Mouse (Mus musculus): Measurements from ENCODE around the gene Chpt1. TPM values are rescaled to one million over a fixed set of nuclear protein-coding genes. Genes with fewer than 3 reads are reported as not detected.
"Not testable (repeated sequence)": the region's sequence is repeated elsewhere in the genome, so short reads cannot be mapped to it uniquely, and the experiment has no call there.

Chpt1 gene
- polyA plus RNA-seq, 1 experiment = 92.9 TPM

DNA sequence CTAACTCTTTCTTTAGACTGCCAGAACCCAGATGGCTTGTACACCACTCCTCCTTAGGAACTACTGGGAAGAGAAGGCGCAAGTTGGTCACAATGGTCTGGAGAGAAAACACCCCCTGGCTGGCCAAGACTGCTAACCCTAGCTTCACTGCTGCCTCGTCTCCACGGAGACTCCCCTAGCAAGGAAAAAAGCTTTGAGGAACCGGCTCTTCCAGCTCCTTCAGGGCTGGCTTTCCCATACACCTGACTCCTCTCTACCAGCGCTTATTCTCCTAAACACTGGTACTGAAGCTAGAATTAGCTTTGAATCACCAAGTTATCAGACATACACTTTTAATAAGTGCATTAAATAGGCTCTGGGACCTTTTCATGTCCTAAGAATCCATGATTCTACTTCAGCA lies 3.9 kb downstream of the Chpt1 start:
- TF ChIP-seq CTCF (IDR thresholded peaks at IDR 0.05; ENCODE audit: borderline replicate concordance, insufficient read depth, low read length) = no peak
- TF ChIP-seq POLR2A (IDR thresholded peaks at IDR 0.05; ENCODE audit: low read depth, low read length) = no peak
- no peak overlapping the region for H3K4me3 ChIP-seq (ENCODE audit: insufficient read depth, low read length)
- no peaks in the 10 kb centered on the region; the same call in 1 of the 2 replicates for H3K4me1 ChIP-seq (ENCODE audit: control insufficient read depth, insufficient read depth, low read length)
- H3K27ac ChIP-seq (ENCODE audit: insufficient read depth, low read length) = no peak overlapping the region

DNA sequence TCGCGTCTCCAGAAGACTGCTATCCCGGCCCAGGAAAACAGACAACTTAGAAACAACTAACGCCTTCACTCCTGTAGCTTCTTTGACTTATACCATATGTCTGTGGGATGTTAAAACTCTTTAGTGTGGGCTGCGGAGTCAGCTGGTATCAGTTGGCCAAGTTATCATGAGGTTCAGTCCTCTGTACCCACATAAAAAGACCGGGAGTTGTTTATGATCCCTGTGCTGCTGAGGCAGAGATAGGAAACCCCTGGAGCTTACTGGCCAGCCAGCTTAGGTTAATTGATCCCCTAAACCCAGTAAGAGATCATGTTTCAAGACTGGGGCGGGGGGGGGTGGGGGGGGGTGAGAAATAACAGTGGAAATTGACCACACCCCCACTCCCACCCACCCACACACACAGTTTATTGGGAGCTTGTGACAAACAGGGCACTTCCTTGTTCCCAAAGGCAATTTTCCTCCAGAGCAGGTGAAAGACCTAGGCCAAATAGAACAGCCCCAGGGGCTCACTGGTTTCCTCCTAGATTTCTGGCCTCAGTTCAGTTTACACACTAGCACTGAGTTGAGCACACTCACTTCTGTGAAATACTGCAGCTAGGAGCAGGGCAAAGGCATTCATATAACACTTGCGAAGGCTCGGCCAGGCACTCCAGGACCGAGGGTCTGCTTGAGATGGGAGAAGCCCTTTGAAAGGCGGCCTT lies 6.9 kb downstream of the Chpt1 start:
- Histone ChIP-seq H3K27ac (ENCODE audit: insufficient read depth, low read length) (no peak overlapping the region), H3K4me1 (ENCODE audit: control insufficient read depth, insufficient read depth, low read length) (no peaks in the 10 kb centered on the region; the same call in 1 of the 2 replicates), H3K4me3 (ENCODE audit: insufficient read depth, low read length) (no peak overlapping the region)
- TF ChIP-seq CTCF (IDR thresholded peaks at IDR 0.05; ENCODE audit: borderline replicate concordance, insufficient read depth, low read length) (no peak), POLR2A (IDR thresholded peaks at IDR 0.05; ENCODE audit: low read depth, low read length) (no peak)

- H3K4me1 ChIP-seq (ENCODE audit: control insufficient read depth, insufficient read depth, low read length) = no peaks in the 10 kb centered on the region; the same call in 1 of the 2 replicates
Measured at GRCm38 (mm10) chr10:88494959-88495587, 8.8 kb downstream of the Chpt1 start.

GRCm38 (mm10) chr10:88492658-88493057 lies 11.2 kb downstream of the Chpt1 start:
- no peaks in the 10 kb centered on the region; the same call in 1 of the 2 replicates for H3K4me1 ChIP-seq (ENCODE audit: control insufficient read depth, insufficient read depth, low read length)
- no peak overlapping the region for H3K4me3 ChIP-seq (ENCODE audit: insufficient read depth, low read length)
- no peak overlapping the region for H3K27ac ChIP-seq (ENCODE audit: insufficient read depth, low read length)
- no peak for TF ChIP-seq CTCF (IDR thresholded peaks at IDR 0.05; ENCODE audit: borderline replicate concordance, insufficient read depth, low read length)
- no peak for TF ChIP-seq POLR2A (IDR thresholded peaks at IDR 0.05; ENCODE audit: low read depth, low read length)

More at GRCm38 (mm10) chr10:88494959-88495587, 8.8 kb downstream of the Chpt1 start:
- H3K27ac ChIP-seq (ENCODE audit: insufficient read depth, low read length) = no peak overlapping the region
- no peak overlapping the region for H3K4me3 ChIP-seq (ENCODE audit: insufficient read depth, low read length)
- TF ChIP-seq POLR2A (IDR thresholded peaks at IDR 0.05; ENCODE audit: low read depth, low read length) = no peak
- TF ChIP-seq CTCF (IDR thresholded peaks at IDR 0.05; ENCODE audit: borderline replicate concordance, insufficient read depth, low read length) = no peak

DNA sequence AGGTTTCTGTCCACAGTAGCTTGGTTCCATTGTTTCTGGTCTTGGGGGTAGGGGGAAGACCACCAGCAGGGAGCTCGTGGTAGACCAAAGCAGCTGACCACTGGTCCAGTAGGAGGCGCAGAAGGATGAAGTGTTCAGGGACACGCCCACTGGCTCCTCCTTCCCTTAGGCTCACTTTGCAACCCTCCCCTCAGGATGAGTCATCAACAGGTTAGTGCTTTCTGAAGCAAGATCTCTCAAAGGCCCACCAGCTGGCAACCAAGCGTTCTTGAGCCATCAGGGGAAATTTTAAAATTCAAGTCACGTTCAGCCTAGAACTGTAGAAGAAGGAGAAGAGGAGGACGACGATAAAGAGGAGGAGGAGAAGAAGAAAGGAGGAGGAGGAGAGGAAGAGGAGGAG lies 12.2 kb downstream of the Chpt1 start:
- TF ChIP-seq POLR2A (IDR thresholded peaks at IDR 0.05; ENCODE audit: low read depth, low read length) (no peak), CTCF (IDR thresholded peaks at IDR 0.05; ENCODE audit: borderline replicate concordance, insufficient read depth, low read length) (no peak)
- no peak overlapping the region for H3K27ac ChIP-seq (ENCODE audit: insufficient read depth, low read length)
- no peaks in the 10 kb centered on the region; the same call in 1 of the 2 replicates for H3K4me1 ChIP-seq (ENCODE audit: control insufficient read depth, insufficient read depth, low read length)
- no peak overlapping the region for H3K4me3 ChIP-seq (ENCODE audit: insufficient read depth, low read length)

DNA sequence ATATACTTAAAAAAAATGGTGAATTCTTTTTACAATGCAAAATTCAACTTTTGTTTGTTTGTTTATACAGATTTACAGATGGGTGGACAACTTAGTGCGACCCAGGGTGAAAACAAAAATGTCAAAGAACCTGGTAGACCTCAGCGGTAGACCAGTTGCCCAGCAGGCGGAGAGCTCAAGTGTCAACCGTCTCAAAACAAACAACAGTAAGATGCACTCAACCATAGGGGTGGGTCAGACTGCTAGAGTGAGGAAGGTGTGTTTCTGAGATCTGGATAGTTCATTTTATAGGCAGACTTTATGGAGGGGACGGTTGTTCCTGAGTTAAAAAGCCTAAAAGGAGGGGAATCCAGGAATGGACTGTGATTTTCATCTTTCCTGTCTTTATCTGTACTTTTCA lies 15.2 kb downstream of the Chpt1 start:
- no peak for TF ChIP-seq POLR2A (IDR thresholded peaks at IDR 0.05; ENCODE audit: low read depth, low read length)
- Histone ChIP-seq H3K4me3 (ENCODE audit: insufficient read depth, low read length) (no peak overlapping the region), H3K4me1 (ENCODE audit: control insufficient read depth, insufficient read depth, low read length) (no peaks in the 10 kb centered on the region; the same call in 1 of the 2 replicates), H3K27ac (ENCODE audit: insufficient read depth, low read length) (no peak overlapping the region)

GRCm38 (mm10) chr10:88482866-88483265 lies 21.0 kb downstream of the Chpt1 start:
- H3K4me1 ChIP-seq (ENCODE audit: control insufficient read depth, insufficient read depth, low read length); H3K4me3 ChIP-seq (ENCODE audit: insufficient read depth, low read length); H3K27ac ChIP-seq (ENCODE audit: insufficient read depth, low read length): not testable (repeated sequence)

DNA sequence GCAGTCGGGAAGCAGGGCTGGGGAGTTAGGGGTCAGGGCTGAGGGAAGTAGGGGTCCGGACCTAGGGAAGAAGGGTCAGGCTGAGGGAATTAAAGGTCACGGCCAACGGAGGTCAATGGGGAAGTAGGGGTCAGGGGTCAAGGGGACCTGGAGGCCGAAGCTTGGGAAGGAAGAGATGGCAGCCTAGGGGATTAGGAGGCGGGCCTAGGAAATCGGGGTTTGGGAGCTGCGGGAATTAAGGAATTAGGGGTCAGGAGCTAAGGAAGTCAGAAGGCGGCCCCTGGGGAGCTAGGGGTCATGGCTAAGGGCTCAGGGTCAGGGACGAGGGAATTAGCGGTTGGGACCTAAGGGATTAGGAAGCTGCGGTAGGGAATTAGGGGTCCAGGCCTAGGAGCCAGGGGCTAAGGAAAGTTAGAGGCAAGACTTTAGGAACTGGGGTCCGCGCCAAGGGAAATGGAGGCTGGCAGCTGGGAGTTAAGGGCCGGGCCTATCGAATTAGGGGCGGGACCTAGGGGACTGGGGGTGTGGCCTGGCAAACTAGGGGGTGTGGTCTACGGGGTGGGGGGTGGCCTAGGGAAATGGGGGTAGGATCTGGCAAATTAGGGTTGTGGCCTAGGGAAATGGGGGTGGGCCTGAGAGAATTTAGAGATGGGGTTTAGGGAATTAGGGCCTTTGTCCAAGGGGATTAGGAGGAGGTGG lies 43.6 kb downstream of the Chpt1 start:
- Histone ChIP-seq H3K4me3 (ENCODE audit: insufficient read depth, low read length) (no peak overlapping the region), H3K27ac (ENCODE audit: insufficient read depth, low read length) (no peak overlapping the region), H3K4me1 (ENCODE audit: control insufficient read depth, insufficient read depth, low read length) (no peaks in the 10 kb centered on the region)
- TF ChIP-seq POLR2A (IDR thresholded peaks at IDR 0.05; ENCODE audit: low read depth, low read length) (no peak), CTCF (IDR thresholded peaks at IDR 0.05; ENCODE audit: borderline replicate concordance, insufficient read depth, low read length) (no peak)

GRCm38 (mm10) chr10:88459502-88459992 lies 44.3 kb downstream of the Chpt1 start, which contains the start of gene Sycp3:
Sycp3 (plus strand) TSS chr10:88459569.
- TF ChIP-seq CTCF (IDR thresholded peaks at IDR 0.05; ENCODE audit: borderline replicate concordance, insufficient read depth, low read length) = no peak
- no peak for TF ChIP-seq POLR2A (IDR thresholded peaks at IDR 0.05; ENCODE audit: low read depth, low read length)
- Histone ChIP-seq H3K4me3 (ENCODE audit: insufficient read depth, low read length) (no peak within 1 kb of the TSS), H3K4me1 (ENCODE audit: control insufficient read depth, insufficient read depth, low read length) (no peaks in the 10 kb centered on the region), H3K27ac (ENCODE audit: insufficient read depth, low read length) (no peak within 1 kb of the TSS)

GRCm38 (mm10) chr10:88457816-88458215 lies 46.1 kb downstream of the Chpt1 start:
- TF ChIP-seq POLR2A (IDR thresholded peaks at IDR 0.05; ENCODE audit: low read depth, low read length) (no peak), CTCF (IDR thresholded peaks at IDR 0.05; ENCODE audit: borderline replicate concordance, insufficient read depth, low read length) (no peak)
- Histone ChIP-seq H3K4me3 (ENCODE audit: insufficient read depth, low read length) (no peak overlapping the region), H3K27ac (ENCODE audit: insufficient read depth, low read length) (no peak overlapping the region), H3K4me1 (ENCODE audit: control insufficient read depth, insufficient read depth, low read length) (no peaks in the 10 kb centered on the region)

All from embryonic fibroblast, embryonic 13.5 days (primary cell).